Mouse (Mus musculus): ENCODE data around the gene Kdm3a.
A peak's percentile ranks its signal among the peaks of the same experiment; 100 is the strongest.

The Kdm3a gene

DNA sequence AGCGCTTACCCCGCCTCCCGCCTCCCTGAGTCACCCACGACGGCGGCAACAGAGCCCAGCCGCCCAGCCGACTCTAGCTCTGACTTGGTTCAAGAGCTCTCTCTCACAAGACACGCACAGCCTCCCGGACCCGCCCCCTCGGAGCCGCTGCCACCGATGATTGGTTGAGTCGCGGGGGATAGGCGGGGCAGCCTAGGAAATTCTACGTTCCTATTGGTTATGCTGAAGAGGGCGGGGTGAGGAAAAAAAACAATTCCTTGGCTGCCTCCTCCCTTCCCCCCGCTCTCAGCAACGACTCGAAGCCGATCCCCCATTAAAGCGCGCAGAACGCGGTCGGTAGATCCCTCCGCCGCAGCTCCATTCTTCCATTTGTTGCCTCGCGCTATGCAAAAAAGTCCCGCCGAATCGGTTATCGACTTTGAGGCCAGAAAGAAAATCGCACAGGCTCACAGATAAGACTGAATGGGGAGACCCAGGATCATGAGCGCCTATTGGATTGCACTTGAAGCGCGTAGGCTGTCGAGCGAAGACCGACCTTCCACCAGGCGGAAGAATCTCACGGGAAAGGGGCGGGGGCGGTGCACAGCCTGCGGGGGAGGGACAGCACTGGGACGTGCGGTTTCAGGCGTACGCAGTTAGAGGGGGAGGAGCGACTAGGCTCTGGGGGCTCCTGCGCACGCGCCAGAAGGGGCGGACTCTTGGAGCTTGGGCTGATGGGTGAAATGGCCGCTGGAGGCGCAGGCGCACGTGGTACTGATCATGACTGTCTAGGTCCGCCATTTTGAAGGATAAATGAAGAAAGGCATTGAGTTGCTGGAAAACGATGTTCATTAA, at the start of gene Kdm3a:
TSS of gene Kdm3a (minus strand) at position 162 of the 834 bp plus-strand sequence.
- peak; percentile 96 for ATAC-seq (ENCODE audit: low TSS enrichment)

- no peak for ATAC-seq (ENCODE audit: low TSS enrichment)
Measured at GRCm38 (mm10) chr6:71678891-71679290, 46.1 kb upstream of the Kdm3a start.

GRCm38 (mm10) chr6:71673166-71673565, 40.4 kb upstream of the Kdm3a start:
- ATAC-seq (ENCODE audit: low TSS enrichment): no peak

- ATAC-seq (ENCODE audit: low TSS enrichment): no peak
Measured at GRCm38 (mm10) chr6:71664511-71664910, 31.7 kb upstream of the Kdm3a start.

- ATAC-seq (ENCODE audit: low TSS enrichment): no peak
Measured at GRCm38 (mm10) chr6:71658290-71658689, 25.5 kb upstream of the Kdm3a start.

GRCm38 (mm10) chr6:71655835-71656234, 23.0 kb upstream of the Kdm3a start:
- ATAC-seq (ENCODE audit: low TSS enrichment): no peak

DNA sequence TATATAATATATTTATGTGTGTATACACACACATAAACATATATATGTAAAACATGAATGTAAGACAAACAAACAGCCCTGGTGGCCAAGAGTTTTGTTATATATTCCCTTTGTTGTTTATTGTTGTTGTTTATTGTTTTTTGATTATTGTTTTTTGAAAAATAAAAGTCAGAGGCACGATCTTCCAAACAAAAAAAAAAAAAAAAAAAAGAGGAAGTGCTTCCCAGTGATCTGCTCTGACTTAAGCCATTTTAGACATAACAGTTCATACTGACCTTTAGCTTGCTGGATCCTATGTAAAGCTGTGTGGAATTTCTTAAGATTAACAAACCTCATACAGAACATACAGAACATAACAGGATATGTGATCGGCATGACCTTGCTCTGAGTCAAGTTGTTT, 19.1 kb upstream of the Kdm3a start:
- ATAC-seq (ENCODE audit: low TSS enrichment): no peak

- ATAC-seq (ENCODE audit: low TSS enrichment): no peak; the same call in 1 of the 2 replicates
Measured at GRCm38 (mm10) chr6:71632486-71632828, 333 bp downstream of the Kdm3a start.

GRCm38 (mm10) chr6:71631706-71632461, 906 bp downstream of the Kdm3a start:
- peak; percentile 12; the same call in 1 of the 2 replicates for ATAC-seq (ENCODE audit: low TSS enrichment)

GRCm38 (mm10) chr6:71631196-71631595, 1.6 kb downstream of the Kdm3a start:
- ATAC-seq (ENCODE audit: low TSS enrichment): no peak

GRCm38 (mm10) chr6:71627325-71627724, 5.5 kb downstream of the Kdm3a start:
- no peak for ATAC-seq (ENCODE audit: low TSS enrichment)

GRCm38 (mm10) chr6:71625984-71626383, 6.8 kb downstream of the Kdm3a start:
- no peak for ATAC-seq (ENCODE audit: low TSS enrichment)

GRCm38 (mm10) chr6:71624723-71625122, 8.1 kb downstream of the Kdm3a start:
- ATAC-seq (ENCODE audit: low TSS enrichment): no peak

GRCm38 (mm10) chr6:71621981-71622380, 10.8 kb downstream of the Kdm3a start:
- ATAC-seq (ENCODE audit: low TSS enrichment): peak; percentile 32; the same call in 1 of the 2 replicates

DNA sequence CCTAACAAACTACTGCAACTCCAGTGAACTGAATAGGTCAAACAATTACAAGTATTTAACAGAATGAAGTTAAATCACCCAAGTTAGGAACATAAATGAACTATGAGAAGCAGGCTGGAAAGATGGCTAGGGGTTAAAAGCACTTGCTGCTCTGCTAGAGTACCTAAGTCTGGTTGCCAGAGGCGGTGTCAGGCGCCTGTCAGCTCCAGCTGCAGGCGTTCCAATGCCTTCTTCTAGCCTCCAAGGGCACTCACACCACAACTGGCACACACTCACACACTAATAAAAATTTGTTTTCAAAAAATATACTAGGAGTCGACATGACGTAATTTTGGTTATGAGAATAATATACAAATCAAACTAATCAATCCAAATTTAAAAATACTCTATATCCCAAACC, 11.2 kb downstream of the Kdm3a start:
- no peak for ATAC-seq (ENCODE audit: low TSS enrichment)

- ATAC-seq (ENCODE audit: low TSS enrichment): peak; percentile 56; the same call in 1 of the 2 replicates
Measured at GRCm38 (mm10) chr6:71616959-71617358, 15.8 kb downstream of the Kdm3a start.

DNA sequence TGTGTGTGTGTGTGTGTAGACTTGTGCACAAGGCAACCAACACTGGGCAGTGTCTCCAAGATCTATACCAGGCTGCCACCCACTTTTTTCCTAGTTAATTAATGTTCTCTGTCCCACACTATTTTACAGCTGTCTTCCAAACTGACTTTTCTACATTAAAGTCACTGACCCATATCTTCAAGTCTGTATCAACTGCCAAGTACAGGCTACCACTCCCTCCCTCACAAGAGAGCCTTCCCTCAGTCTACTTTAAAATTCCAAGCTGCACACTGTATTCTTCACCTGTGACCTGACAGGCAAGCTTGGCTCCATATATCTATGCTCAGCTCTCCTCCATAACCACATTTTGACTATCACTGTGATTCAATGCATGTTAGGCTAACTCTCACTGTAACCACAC, 19.6 kb downstream of the Kdm3a start:
- no peak for ATAC-seq (ENCODE audit: low TSS enrichment)

DNA sequence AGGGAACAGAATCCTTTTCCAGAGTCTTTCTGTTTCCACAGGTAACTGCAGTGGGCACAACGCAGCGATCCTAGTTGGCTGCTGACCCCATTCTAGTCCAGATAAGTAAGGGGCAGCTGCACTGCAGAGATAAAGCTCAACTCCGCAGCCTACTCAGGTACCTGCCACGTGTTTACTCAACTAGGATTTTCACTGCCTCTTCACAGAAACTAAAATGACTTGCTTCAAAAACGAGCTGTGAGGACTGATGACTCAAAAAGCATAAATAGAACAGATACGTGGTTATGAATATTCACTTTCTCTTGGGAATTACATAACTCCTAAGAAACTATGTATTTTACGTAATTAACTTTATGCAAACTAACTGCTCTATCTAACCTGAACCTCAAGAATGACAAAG, 22.8 kb downstream of the Kdm3a start:
- ATAC-seq (ENCODE audit: low TSS enrichment): peak; percentile 94

- ATAC-seq (ENCODE audit: low TSS enrichment): no peak
Measured at GRCm38 (mm10) chr6:71608994-71609393, 23.8 kb downstream of the Kdm3a start.

GRCm38 (mm10) chr6:71607756-71608155, 25.0 kb downstream of the Kdm3a start:
- 0 out of 2 replicates have a peak, but pooled peaks have one; percentile 45 for ATAC-seq (ENCODE audit: low TSS enrichment)

DNA sequence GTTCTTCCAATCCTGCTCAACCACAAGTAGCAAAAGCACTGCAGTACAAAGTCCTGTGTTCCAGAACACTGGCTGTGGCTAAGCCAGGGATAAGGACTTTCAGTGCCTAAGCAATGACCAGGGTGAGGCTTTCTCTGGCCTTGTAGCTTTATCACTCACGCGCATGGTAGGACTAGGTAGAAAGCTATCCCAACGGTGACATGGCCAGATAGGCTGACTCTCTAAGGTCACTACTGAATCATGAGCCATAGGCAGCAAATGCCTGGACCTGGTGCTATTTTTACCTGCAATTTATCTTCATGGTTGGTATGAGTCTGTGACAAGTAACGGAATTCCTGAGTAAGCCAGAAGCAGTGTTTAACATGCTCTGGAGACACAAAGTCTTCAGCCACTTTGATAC, 42.6 kb downstream of the Kdm3a start:
- no peak for ATAC-seq (ENCODE audit: low TSS enrichment)

DNA sequence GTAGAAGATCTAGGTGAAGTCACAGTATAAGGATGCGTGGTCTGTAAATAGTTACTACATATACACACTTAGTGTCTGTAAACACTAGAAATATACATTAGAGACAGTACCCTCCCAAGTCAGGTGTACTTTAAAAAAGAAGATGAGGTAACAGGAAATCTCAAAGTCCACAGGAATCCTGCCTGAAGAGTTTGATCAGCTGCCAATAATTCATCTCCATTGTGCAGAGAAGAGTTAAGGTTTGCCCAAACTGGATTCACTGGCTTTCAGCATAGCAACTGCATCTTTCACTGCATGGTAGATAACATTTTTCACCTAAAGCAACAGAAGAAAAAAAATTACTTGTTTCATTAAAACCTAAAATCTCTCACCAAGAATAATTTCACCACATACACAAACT, 43.4 kb downstream of the Kdm3a start:
- ATAC-seq (ENCODE audit: low TSS enrichment): no peak

GRCm38 (mm10) chr6:71583198-71583597, 49.6 kb downstream of the Kdm3a start:
- ATAC-seq (ENCODE audit: low TSS enrichment): 0 out of 2 replicates have a peak, but pooled peaks have one; percentile 25
